Mouse (Mus musculus): ENCODE measurements around the gene Add2. TPM values are rescaled to one million over a fixed set of nuclear protein-coding genes. Genes with fewer than 3 reads are reported as not detected.
A peak's percentile ranks its signal among the peaks of the same experiment; 100 is the strongest.

The Add2 gene
- polyA plus RNA-seq, 1 experiment from 2014 or later = 36.5 TPM

- Histone ChIP-seq H3K4me3 (no peak overlapping the region; the same call in 1 of the 2 replicates), H3K36me3 (replicated peaks) (no peaks in the 10 kb centered on the region), H3K4me1 (peaks cover 59% of the 10 kb centered on the region), H3K9me3 (no peaks in the 10 kb centered on the region), H3K27ac (peak overlapping the region; percentile 88), H3K27me3 (ENCODE audit: poor library complexity, severe bottlenecking) (no peaks in the 10 kb centered on the region)
- no peak for DNase-seq (ENCODE audit: extremely low spot score, low spot score)
- 36% methylated on average over 4 of the region's 4 CpGs for WGBS
These were observed 24.6 kb downstream of the Add2 start for GRCm38 (mm10) chr6:86053099-86053498.

- Histone ChIP-seq H3K36me3 (replicated peaks) (no peaks in the 10 kb centered on the region), H3K4me3 (no peak overlapping the region; the same call in 1 of the 2 replicates), H3K27ac (peak overlapping the region; percentile 88), H3K9me3 (no peaks in the 10 kb centered on the region), H3K4me1 (peaks cover 64% of the 10 kb centered on the region), H3K27me3 (ENCODE audit: poor library complexity, severe bottlenecking) (no peaks in the 10 kb centered on the region)
- no peak for DNase-seq (ENCODE audit: extremely low spot score, low spot score)
- WGBS = 79% methylated on average over 5 of the region's 5 CpGs
These were observed 25.1 kb downstream of the Add2 start for GRCm38 (mm10) chr6:86053594-86053993.

DNA sequence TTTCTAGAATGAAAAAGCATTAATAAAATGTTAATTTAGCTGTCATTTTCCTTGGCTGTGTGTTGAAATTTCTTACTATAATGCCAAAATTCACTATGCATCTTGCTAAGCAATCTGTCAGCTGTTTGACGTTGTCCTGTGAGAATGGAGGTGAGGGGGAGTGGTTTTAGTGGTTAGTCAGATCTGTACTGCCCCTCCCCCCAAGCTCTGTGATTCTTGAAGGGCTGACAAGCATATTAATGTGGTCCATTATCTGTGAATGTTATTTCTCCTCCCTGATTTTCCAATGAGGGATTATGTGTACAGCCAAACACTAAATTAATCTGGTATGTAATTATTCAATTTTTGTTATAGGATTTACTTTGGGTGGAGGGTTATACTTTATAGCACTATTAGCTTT is 30.0 kb downstream of the Add2 start:
- H3K4me1 ChIP-seq = peaks cover 61% of the 10 kb centered on the region
- no peak for DNase-seq (ENCODE audit: extremely low spot score, low spot score)

GRCm38 (mm10) chr6:86059151-86059853 is 30.8 kb downstream of the Add2 start:
- no peak overlapping the region; the same call in 1 of the 2 replicates for H3K4me3 ChIP-seq
- peak; percentile 26 for DNase-seq (ENCODE audit: extremely low spot score, low spot score)
- peak overlapping the region; percentile 78 for H3K27ac ChIP-seq
- WGBS = 36% methylated on average over 7 of the region's 7 CpGs
- H3K27me3 ChIP-seq (ENCODE audit: poor library complexity, severe bottlenecking) = no peaks in the 10 kb centered on the region
- H3K36me3 ChIP-seq (replicated peaks) = no peaks in the 10 kb centered on the region
- no peaks in the 10 kb centered on the region for H3K9me3 ChIP-seq
- H3K4me1 ChIP-seq = peaks cover 56% of the 10 kb centered on the region

More for the DNA sequence above, 30.0 kb downstream of the Add2 start:
- no peak overlapping the region for H3K4me3 ChIP-seq
- WGBS = 14% methylated on average over 1 of the region's 1 CpGs
- H3K27ac ChIP-seq = no peak overlapping the region
- no peaks in the 10 kb centered on the region for H3K36me3 ChIP-seq (replicated peaks)
- H3K27me3 ChIP-seq (ENCODE audit: poor library complexity, severe bottlenecking) = no peaks in the 10 kb centered on the region
- H3K9me3 ChIP-seq = no peaks in the 10 kb centered on the region

GRCm38 (mm10) chr6:86060170-86060569 is 31.7 kb downstream of the Add2 start:
- no peaks in the 10 kb centered on the region for H3K36me3 ChIP-seq (replicated peaks)
- no peaks in the 10 kb centered on the region for H3K9me3 ChIP-seq
- no peak for DNase-seq (ENCODE audit: extremely low spot score, low spot score)
- H3K4me3 ChIP-seq = no peak overlapping the region
- 94% methylated on average over 3 of the region's 3 CpGs for WGBS
- peaks cover 63% of the 10 kb centered on the region for H3K4me1 ChIP-seq
- peak overlapping the region; percentile 52; the same call in 1 of the 2 replicates for H3K27ac ChIP-seq
- no peaks in the 10 kb centered on the region for H3K27me3 ChIP-seq (ENCODE audit: poor library complexity, severe bottlenecking)

GRCm38 (mm10) chr6:86062226-86062625 is 33.7 kb downstream of the Add2 start:
- H3K36me3 ChIP-seq (replicated peaks) = no peaks in the 10 kb centered on the region
- H3K4me3 ChIP-seq = no peak overlapping the region
- no peak for DNase-seq (ENCODE audit: extremely low spot score, low spot score)
- no peaks in the 10 kb centered on the region for H3K27me3 ChIP-seq (ENCODE audit: poor library complexity, severe bottlenecking)
- H3K4me1 ChIP-seq = peaks cover 74% of the 10 kb centered on the region
- peak overlapping the region; percentile 52; the same call in 1 of the 2 replicates for H3K27ac ChIP-seq
- 82% methylated on average over 5 of the region's 5 CpGs for WGBS
- H3K9me3 ChIP-seq = no peaks in the 10 kb centered on the region

- 97% methylated on average over 2 of the region's 2 CpGs for WGBS
- Histone ChIP-seq H3K9me3 (no peaks in the 10 kb centered on the region), H3K36me3 (replicated peaks) (no peaks in the 10 kb centered on the region), H3K27me3 (ENCODE audit: poor library complexity, severe bottlenecking) (no peaks in the 10 kb centered on the region), H3K4me1 (peaks cover 69% of the 10 kb centered on the region), H3K4me3 (no peak overlapping the region), H3K27ac (peak overlapping the region; percentile 52; the same call in 1 of the 2 replicates)
- no peak for DNase-seq (ENCODE audit: extremely low spot score, low spot score)
These were observed 34.2 kb downstream of the Add2 start for GRCm38 (mm10) chr6:86062684-86063083.

DNA sequence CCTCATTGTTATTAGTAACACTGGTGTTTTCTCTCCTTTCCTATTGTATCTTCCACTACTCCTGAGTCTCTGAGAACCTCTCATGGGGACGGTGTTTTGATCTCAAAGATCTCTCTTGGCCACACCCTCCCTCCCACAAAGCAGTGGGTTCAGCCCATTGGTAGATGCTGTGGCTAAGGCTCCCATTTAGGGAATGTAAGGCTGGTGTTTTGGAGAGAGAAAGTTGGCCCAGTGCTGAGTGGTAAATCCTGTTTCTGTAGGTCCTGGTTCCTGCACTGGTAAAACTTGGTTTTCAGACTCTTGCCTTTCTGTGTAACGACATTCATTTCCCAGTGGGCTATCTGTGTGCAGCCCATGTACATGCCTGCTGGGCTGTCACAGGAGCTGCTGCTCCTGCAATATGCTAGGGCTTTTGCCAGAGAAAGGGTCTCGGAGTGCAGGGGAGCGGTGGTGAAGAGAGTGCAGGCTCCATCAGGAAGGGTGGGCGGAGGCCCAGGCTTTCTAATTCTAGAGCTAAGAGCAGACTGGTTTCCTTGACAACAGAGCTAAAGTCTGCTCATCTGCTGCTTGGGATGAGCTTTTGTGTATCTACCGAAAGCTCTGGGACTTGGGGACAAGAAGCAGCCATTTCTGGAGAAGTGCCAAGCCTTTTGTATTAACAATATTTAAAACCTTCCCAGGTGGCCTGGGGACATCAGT is 36.0 kb downstream of the Add2 start:
- WGBS = 41% methylated on average over 6 of the region's 6 CpGs
- DNase-seq (ENCODE audit: extremely low spot score, low spot score) = no peak
- Histone ChIP-seq H3K4me3 (no peak overlapping the region), H3K27me3 (ENCODE audit: poor library complexity, severe bottlenecking) (no peaks in the 10 kb centered on the region), H3K36me3 (replicated peaks) (no peaks in the 10 kb centered on the region), H3K27ac (peak overlapping the region; percentile 62), H3K4me1 (peaks cover 51% of the 10 kb centered on the region), H3K9me3 (no peaks in the 10 kb centered on the region)

- no peaks in the 10 kb centered on the region for H3K9me3 ChIP-seq
- no peaks in the 10 kb centered on the region for H3K27me3 ChIP-seq (ENCODE audit: poor library complexity, severe bottlenecking)
- WGBS = 89% methylated on average over 6 of the region's 6 CpGs
- peaks cover 37% of the 10 kb centered on the region for H3K4me1 ChIP-seq
- H3K36me3 ChIP-seq (replicated peaks) = no peaks in the 10 kb centered on the region
- DNase-seq (ENCODE audit: extremely low spot score, low spot score) = no peak
- H3K27ac ChIP-seq = no peak overlapping the region
- H3K4me3 ChIP-seq = no peak overlapping the region
These were observed 38.2 kb downstream of the Add2 start for GRCm38 (mm10) chr6:86066727-86067126.

- Histone ChIP-seq H3K4me3 (no peak overlapping the region), H3K27ac (no peak overlapping the region), H3K27me3 (ENCODE audit: poor library complexity, severe bottlenecking) (no peaks in the 10 kb centered on the region), H3K36me3 (replicated peaks) (no peaks in the 10 kb centered on the region), H3K4me1 (peaks cover 35% of the 10 kb centered on the region), H3K9me3 (no peaks in the 10 kb centered on the region)
- no peak for DNase-seq (ENCODE audit: extremely low spot score, low spot score)
- 56% methylated on average over 5 of the region's 5 CpGs for whole genome bisulfite sequencing
These were observed 38.7 kb downstream of the Add2 start for GRCm38 (mm10) chr6:86067145-86067544.

- DNase-seq (ENCODE audit: extremely low spot score, low spot score) = no peak
- Histone ChIP-seq H3K27me3 (ENCODE audit: poor library complexity, severe bottlenecking) (no peaks in the 10 kb centered on the region), H3K4me3 (no peak overlapping the region), H3K4me1 (peaks cover 26% of the 10 kb centered on the region), H3K9me3 (no peaks in the 10 kb centered on the region), H3K36me3 (replicated peaks) (no peaks in the 10 kb centered on the region), H3K27ac (no peak overlapping the region)
- WGBS = 87% methylated on average over 5 of the region's 5 CpGs
These were observed 40.5 kb downstream of the Add2 start for GRCm38 (mm10) chr6:86069009-86069408.

DNA sequence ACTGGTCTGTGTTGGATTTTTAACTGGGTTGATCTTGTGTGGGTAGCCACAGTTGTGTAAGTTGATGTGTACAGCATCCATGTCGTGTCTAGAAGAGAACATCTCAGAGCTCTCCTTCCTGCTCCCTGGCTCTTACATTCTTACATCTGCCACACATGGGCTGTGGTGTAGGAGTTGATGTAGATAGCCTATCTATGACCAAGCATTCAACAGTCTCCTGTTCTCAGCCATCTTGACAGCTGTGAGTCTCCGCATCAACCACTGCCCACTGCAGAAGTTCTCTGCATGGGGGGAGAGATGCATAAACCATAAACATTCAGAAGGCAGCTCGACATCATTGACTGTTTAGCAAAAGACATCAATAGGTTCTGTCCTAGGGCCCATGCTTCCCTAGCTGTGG is 41.4 kb downstream of the Add2 start:
- DNase-seq (ENCODE audit: extremely low spot score, low spot score) = no peak
- Histone ChIP-seq H3K4me3 (no peak overlapping the region), H3K9me3 (no peaks in the 10 kb centered on the region), H3K27me3 (ENCODE audit: poor library complexity, severe bottlenecking) (no peaks in the 10 kb centered on the region), H3K4me1 (peaks cover 23% of the 10 kb centered on the region), H3K27ac (no peak overlapping the region), H3K36me3 (replicated peaks) (no peaks in the 10 kb centered on the region)
- 90% methylated on average over 3 of the region's 3 CpGs for WGBS

- no peak overlapping the region for H3K4me3 ChIP-seq
- peaks cover 18% of the 10 kb centered on the region for H3K4me1 ChIP-seq
- no peaks in the 10 kb centered on the region for H3K27me3 ChIP-seq (ENCODE audit: poor library complexity, severe bottlenecking)
- no peaks in the 10 kb centered on the region for H3K36me3 ChIP-seq (replicated peaks)
- no peak overlapping the region for H3K27ac ChIP-seq
- H3K9me3 ChIP-seq = no peaks in the 10 kb centered on the region
- no peak for DNase-seq (ENCODE audit: extremely low spot score, low spot score)
- WGBS = 94% methylated on average over 7 of the region's 7 CpGs
These were observed 41.8 kb downstream of the Add2 start for GRCm38 (mm10) chr6:86070277-86070676.

All from forebrain, embryonic 10.5 days (tissue).